Mouse (Mus musculus): ENCODE data around the gene Mllt6. TPM values are rescaled to one million over a fixed set of nuclear protein-coding genes. Genes with fewer than 3 reads are reported as not detected.
"Not testable (repeated sequence)": the region's sequence is repeated elsewhere in the genome, so short reads cannot be mapped to it uniquely, and the experiment has no call there.

The Mllt6 gene
- polyA plus RNA-seq, 1 experiment from 2014 or later, result 3.4 TPM

DNA sequence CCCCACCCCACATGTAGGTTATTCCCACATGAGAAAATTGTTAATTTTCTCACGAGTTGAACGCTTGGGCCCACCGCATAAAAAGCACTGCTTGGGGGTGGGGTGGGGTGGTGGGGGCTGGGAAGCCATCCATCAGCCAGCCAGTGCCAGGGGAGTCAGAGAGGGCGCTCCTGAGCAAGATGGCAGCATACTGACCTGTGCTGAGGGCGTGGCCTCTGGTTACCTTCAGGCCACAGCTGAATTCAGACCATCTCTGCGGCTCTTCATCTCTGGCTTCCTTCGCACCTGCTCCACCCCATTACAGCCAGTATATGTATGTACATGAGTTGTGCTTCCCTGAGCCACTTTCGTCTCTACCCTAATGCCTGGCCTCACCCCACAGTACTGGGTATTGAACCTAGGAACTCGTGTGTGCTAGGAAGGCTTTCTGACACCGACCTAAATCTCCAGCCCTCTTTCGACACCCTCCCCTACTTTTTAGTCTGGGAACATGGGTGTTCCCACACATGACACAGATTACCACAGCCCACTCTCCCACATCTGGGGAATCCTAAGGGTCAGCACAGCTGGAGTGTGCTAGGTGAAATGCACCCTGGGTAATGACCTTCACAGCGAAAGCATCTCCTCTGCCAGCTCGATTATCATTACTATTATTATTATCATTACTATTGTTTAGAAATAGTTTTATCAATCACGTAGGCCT, 6.8 kb upstream of the Mllt6 start:
- 75% methylated on average over 14 of the region's 14 CpGs for WGBS
- no peak overlapping the region for H3K27ac ChIP-seq (ENCODE audit: low read depth, low read length)
- ATAC-seq (replicated peaks; ENCODE audit: low FRiP score) (no peak), DNase-seq (ENCODE audit: low spot score) (no peak)
- no peaks in the 10 kb centered on the region for H3K36me3 ChIP-seq (ENCODE audit: control insufficient read depth, insufficient read depth, low read length)
- H3K4me3 ChIP-seq (ENCODE audit: low read depth, low read length), result no peak overlapping the region
- peaks cover 6% of the 10 kb centered on the region; the same call in 1 of the 2 replicates for H3K4me1 ChIP-seq (replicated peaks; ENCODE audit: control insufficient read depth, insufficient read depth, low read length)
- H3K9ac ChIP-seq (ENCODE audit: low read length), result no peak overlapping the region
- H3K9me3 ChIP-seq (ENCODE audit: control insufficient read depth, low read length), result no peaks in the 10 kb centered on the region; the same call in 1 of the 2 replicates
- H3K27me3 ChIP-seq (ENCODE audit: control insufficient read depth, insufficient read depth, low read length), result peaks cover 6% of the 10 kb centered on the region
- H3K4me2 ChIP-seq (ENCODE audit: low read depth, low read length, severe bottlenecking), result no peak overlapping the region

DNA sequence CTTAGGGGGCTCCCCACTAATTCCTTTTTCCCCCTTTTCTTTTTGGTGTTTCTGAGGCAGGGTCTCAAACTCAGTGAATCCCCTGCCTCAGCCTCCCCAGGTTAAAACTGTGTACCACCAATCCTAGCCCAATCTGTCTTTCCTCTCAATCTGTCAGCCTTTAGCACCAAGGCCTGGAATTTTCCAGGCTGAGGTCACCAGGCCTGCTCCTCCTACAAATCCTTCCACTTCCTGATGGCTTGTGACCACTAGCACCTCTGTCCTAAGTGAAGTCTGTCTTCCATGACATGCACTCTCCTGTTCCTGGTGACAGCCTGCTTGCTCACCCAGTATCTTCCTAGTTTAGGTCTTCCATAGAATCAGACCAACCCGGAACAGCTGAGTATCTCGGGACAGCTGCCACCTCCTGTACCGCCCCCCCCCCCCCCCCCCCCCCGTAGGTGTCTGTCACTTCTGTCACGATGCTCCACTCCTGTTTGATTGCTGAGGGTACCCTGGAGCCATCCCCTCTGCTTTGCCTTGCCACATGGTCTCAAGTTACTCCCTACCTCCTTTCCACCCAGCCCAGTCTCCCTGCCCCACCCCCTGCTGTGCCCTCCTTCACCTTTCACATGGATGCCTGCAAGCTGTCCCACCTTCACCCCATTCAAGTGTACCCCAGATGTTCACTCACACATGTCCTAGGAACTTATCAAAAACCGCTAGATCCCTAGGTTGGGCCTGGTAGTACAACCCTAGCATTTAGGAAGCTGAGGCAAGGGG, 5.8 kb upstream of the Mllt6 start:
- Histone ChIP-seq H3K9ac (ENCODE audit: low read length) (no peak overlapping the region), H3K27me3 (ENCODE audit: control insufficient read depth, insufficient read depth, low read length) (peaks cover 13% of the 10 kb centered on the region), H3K4me2 (ENCODE audit: low read depth, low read length, severe bottlenecking) (no peak overlapping the region), H3K4me1 (replicated peaks; ENCODE audit: control insufficient read depth, insufficient read depth, low read length) (peaks cover 11% of the 10 kb centered on the region), H3K36me3 (ENCODE audit: control insufficient read depth, insufficient read depth, low read length) (no peaks in the 10 kb centered on the region), H3K27ac (ENCODE audit: low read depth, low read length) (no peak overlapping the region), H3K4me3 (ENCODE audit: low read depth, low read length) (no peak overlapping the region), H3K9me3 (ENCODE audit: control insufficient read depth, low read length) (no peaks in the 10 kb centered on the region; the same call in 1 of the 2 replicates)
- WGBS, result 60% methylated on average over 4 of the region's 6 CpGs
- DNase-seq (ENCODE audit: low spot score) (no peak), ATAC-seq (replicated peaks; ENCODE audit: low FRiP score) (no peak)

DNA sequence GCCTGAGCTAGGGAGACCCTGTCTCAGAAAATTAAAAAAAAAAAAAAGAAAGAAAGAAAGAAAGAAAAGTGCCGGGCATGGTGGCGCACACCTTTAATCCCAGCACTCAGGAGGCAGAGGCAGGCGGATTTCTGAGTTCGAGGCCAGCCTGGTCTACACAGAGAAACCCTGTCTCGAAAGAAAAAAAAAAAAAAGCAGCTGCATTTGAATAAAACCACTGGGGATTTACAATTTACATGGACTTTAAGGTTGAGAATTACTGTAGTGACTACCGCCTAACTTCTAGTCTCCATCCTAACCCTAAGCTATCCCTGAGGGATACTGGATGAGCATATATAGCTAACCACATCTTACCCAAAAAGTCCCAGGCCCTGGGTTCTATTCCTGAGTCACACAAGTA, 5.2 kb upstream of the Mllt6 start:
- Histone ChIP-seq H3K27me3 (ENCODE audit: control insufficient read depth, insufficient read depth, low read length) (peaks cover 14% of the 10 kb centered on the region), H3K4me1 (replicated peaks; ENCODE audit: control insufficient read depth, insufficient read depth, low read length) (peaks cover 11% of the 10 kb centered on the region)

DNA sequence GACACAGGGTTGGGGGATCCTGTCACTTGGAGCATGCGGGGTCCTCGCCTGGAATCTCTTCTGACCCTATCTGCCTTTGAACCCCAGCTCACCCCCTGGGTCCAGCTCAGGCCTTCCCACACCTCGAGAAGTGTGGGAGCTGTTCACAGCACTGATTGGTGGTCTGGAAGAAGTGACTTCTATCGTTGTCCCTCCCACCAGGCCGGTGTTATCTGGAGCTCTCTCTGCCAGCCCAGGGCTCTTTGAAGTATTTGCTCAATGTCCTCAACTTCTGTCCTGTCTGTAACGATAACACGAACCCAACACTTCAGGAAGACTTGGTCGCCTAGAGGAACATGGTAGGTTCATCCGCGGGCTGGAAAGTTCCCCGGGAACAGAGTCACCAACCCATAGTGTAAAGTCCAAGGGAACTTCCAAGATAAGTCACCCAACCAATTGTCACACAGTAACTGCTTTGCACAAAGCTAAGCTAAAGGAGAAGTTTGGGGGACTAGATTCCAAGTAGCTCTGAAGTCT, 4.4 kb upstream of the Mllt6 start:
- no peaks in the 10 kb centered on the region for H3K36me3 ChIP-seq (ENCODE audit: control insufficient read depth, insufficient read depth, low read length)
- no peak overlapping the region for H3K4me3 ChIP-seq (ENCODE audit: low read depth, low read length)
- H3K4me2 ChIP-seq (ENCODE audit: low read depth, low read length, severe bottlenecking), result no peak overlapping the region
- 76% methylated on average over 11 of the region's 11 CpGs for WGBS
- H3K27me3 ChIP-seq (ENCODE audit: control insufficient read depth, insufficient read depth, low read length), result peaks cover 14% of the 10 kb centered on the region
- no peaks in the 10 kb centered on the region for H3K9me3 ChIP-seq (ENCODE audit: control insufficient read depth, low read length)
- no peak overlapping the region for H3K27ac ChIP-seq (ENCODE audit: low read depth, low read length)
- no peak overlapping the region for H3K9ac ChIP-seq (ENCODE audit: low read length)
- no peak for ATAC-seq (replicated peaks; ENCODE audit: low FRiP score)
- no peak for DNase-seq (ENCODE audit: low spot score)
- peaks cover 11% of the 10 kb centered on the region for H3K4me1 ChIP-seq (replicated peaks; ENCODE audit: control insufficient read depth, insufficient read depth, low read length)

More for the DNA sequence above, 5.2 kb upstream of the Mllt6 start:
- not testable (repeated sequence) for H3K36me3 ChIP-seq (ENCODE audit: control insufficient read depth, insufficient read depth, low read length); ATAC-seq (replicated peaks; ENCODE audit: low FRiP score); H3K4me2 ChIP-seq (ENCODE audit: low read depth, low read length, severe bottlenecking); H3K27ac ChIP-seq (ENCODE audit: low read depth, low read length); H3K9ac ChIP-seq (ENCODE audit: low read length); H3K9me3 ChIP-seq (ENCODE audit: control insufficient read depth, low read length); H3K4me3 ChIP-seq (ENCODE audit: low read depth, low read length); DNase-seq (ENCODE audit: low spot score)
- WGBS, result 91% methylated on average over 6 of the region's 6 CpGs

DNA sequence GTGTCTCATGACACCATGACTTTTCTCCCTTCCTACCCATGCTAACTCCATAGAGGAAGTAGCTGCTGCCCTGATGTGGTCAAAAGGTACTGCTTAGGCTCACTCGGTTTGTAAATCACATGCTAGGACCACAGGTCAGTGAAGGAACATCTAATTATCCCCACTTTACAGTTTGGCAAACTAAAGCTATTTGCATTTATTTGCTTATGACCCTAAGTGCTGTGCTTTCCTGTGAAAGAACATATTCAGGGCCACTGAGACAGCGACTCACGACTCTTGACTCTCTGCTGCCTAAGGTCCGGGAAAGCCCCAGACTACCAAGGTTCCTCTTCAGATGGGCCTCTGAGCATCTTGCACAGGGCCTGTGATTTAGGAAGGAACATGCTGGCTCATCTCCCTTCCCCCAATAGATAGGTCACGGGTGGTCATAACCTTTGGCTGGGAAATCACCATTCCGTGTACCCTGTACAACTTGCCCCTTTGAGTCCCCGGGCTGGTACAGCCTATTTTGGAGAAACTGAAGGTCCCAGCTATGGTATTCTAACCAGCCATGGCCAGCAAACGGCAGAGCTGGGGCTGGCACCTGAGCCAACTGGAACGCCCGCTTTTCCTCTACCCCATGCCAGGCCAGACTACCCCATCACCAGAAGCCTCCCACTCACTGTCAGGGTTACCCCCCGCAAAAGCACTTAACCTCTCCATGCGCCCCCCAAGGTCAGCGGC, 3.8 kb upstream of the Mllt6 start:
- ATAC-seq (replicated peaks; ENCODE audit: low FRiP score), result no peak
- WGBS, result 14% methylated on average over 13 of the region's 13 CpGs

DNA sequence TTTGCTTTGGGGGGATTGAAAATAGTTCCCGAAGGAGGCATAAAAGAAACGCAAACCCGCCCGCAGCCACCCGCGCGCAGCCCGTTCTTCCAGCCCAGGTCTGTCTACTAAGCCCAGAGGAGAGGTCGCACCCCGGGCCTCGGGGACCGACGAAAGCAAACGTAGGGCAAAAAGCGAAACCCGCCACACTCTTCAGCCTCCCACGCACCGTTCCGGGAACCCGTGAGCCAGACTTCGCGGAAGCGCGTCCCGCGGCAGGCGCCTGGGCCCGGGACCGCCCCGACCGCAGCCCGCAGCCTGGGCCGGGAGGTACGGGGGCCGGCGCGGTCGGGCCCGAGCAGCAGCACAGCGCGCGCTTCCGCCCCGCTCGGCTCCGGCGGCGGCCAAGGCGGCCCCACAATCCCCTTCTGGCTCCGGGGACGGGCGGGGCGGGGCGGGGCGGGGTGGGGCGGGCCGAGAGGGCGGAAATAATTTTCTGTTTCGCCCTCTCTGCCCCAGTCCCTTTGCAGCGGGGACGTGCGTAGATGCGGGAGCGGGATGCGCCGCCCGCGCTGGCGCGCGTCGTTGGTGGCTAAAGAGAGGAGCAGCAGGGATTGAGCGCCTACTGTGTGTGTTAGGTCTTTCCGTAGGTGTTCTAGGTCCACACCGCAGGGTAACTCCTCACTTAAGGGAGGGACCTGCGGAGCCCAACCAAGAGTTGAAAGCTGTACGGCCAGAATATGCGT, 3.1 kb upstream of the Mllt6 start:
- peak; percentile 79 for ATAC-seq (replicated peaks; ENCODE audit: low FRiP score)
- DNase-seq (ENCODE audit: low spot score), result peak; percentile 89
- H3K27ac ChIP-seq (ENCODE audit: low read depth, low read length), result no peak overlapping the region
- under 1% methylated on average over 73 of the region's 78 CpGs for WGBS
- H3K36me3 ChIP-seq (ENCODE audit: control insufficient read depth, insufficient read depth, low read length), result no peaks in the 10 kb centered on the region
- peak overlapping the region; percentile 77 for H3K9ac ChIP-seq (ENCODE audit: low read length)
- H3K4me3 ChIP-seq (ENCODE audit: low read depth, low read length), result peak overlapping the region; percentile 63
- no peaks in the 10 kb centered on the region for H3K9me3 ChIP-seq (ENCODE audit: control insufficient read depth, low read length)
- H3K27me3 ChIP-seq (ENCODE audit: control insufficient read depth, insufficient read depth, low read length), result peaks cover 14% of the 10 kb centered on the region
- H3K4me2 ChIP-seq (ENCODE audit: low read depth, low read length, severe bottlenecking), result peak overlapping the region; percentile 90
- H3K4me1 ChIP-seq (replicated peaks; ENCODE audit: control insufficient read depth, insufficient read depth, low read length), result peaks cover 20% of the 10 kb centered on the region

More for the DNA sequence above, 3.8 kb upstream of the Mllt6 start:
- H3K9me3 ChIP-seq (ENCODE audit: control insufficient read depth, low read length), result no peaks in the 10 kb centered on the region
- peak overlapping the region; percentile 90 for H3K4me2 ChIP-seq (ENCODE audit: low read depth, low read length, severe bottlenecking)
- H3K4me3 ChIP-seq (ENCODE audit: low read depth, low read length), result peak overlapping the region; percentile 63
- no peaks in the 10 kb centered on the region for H3K36me3 ChIP-seq (ENCODE audit: control insufficient read depth, insufficient read depth, low read length)
- no peak overlapping the region for H3K27ac ChIP-seq (ENCODE audit: low read depth, low read length)
- peaks cover 14% of the 10 kb centered on the region for H3K27me3 ChIP-seq (ENCODE audit: control insufficient read depth, insufficient read depth, low read length)
- peaks cover 13% of the 10 kb centered on the region for H3K4me1 ChIP-seq (replicated peaks; ENCODE audit: control insufficient read depth, insufficient read depth, low read length)
- H3K9ac ChIP-seq (ENCODE audit: low read length), result peak overlapping the region; percentile 77
- DNase-seq (ENCODE audit: low spot score), result no peak

DNA sequence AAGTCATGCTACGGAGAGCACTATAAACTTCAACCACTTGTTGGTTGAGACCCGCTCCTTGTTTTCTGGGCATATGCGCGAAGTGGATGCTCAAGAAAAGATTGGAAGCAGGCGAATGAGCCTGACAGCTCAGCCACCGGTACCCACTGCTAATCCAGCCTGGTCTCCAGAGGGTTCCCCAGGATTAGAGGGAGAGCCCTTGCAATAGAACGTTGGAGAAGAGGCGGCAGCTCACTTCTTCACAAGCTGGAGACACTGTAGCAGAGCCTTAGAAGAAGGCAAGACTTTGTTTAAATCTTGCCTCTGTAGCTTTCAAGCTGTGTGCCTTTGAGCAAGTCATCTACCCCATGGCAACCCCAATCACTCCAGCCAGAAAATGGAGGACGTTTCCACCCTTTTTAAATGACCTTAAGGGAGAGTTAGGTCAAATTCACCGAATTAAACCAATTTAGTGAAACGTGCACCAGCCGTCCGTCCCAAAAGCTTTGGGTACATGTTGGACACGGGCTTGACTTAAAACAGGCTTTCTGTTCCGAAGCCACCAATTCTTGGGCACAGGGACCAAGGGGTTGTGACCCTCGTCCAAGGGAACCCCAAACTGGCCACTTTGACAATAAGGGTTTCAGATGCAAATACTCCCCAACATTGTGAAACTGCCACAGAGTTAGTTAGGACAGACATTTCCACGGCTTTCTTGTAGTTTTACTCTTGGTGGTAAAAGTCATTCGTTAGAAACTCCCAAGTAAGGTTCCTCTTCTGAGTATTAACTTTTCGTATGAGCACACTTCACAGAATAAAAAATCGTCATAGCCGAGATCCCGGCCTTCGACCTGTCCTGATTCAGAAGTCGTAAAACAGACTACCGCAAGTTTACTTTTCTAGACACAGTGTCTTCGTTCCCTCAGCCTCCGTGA, 2.2 kb upstream of the Mllt6 start:
- H3K27ac ChIP-seq (ENCODE audit: low read depth, low read length), result no peak overlapping the region; the same call in 1 of the 2 replicates

More for the DNA sequence above, 2.2 kb upstream of the Mllt6 start:
- WGBS, result 2% methylated on average over 27 of the region's 27 CpGs
- peaks cover 20% of the 10 kb centered on the region for H3K4me1 ChIP-seq (replicated peaks; ENCODE audit: control insufficient read depth, insufficient read depth, low read length)
- no peaks in the 10 kb centered on the region for H3K9me3 ChIP-seq (ENCODE audit: control insufficient read depth, low read length)
- no peak for DNase-seq (ENCODE audit: low spot score)
- ATAC-seq (replicated peaks; ENCODE audit: low FRiP score), result no peak
- H3K9ac ChIP-seq (ENCODE audit: low read length), result peak overlapping the region; percentile 77; the same call in 1 of the 2 replicates
- peaks cover 2% of the 10 kb centered on the region for H3K36me3 ChIP-seq (ENCODE audit: control insufficient read depth, insufficient read depth, low read length)
- peaks cover 14% of the 10 kb centered on the region for H3K27me3 ChIP-seq (ENCODE audit: control insufficient read depth, insufficient read depth, low read length)
- H3K4me2 ChIP-seq (ENCODE audit: low read depth, low read length, severe bottlenecking), result peak overlapping the region; percentile 90
- peak overlapping the region; percentile 63 for H3K4me3 ChIP-seq (ENCODE audit: low read depth, low read length)
